Mouse (Mus musculus) kidney, postnatal 10 days (tissue): Measurements from ENCODE around the gene Rbbp8nl.
A peak's percentile ranks its signal among the peaks of the same experiment; 100 is the strongest.

Experiments used
- DNase-seq: peaks from one replicate; pipeline ENCODE4 v3.0.0; 2021; ENCODE audit warnings: mixed read lengths

The Rbbp8nl gene

GRCm38 (mm10) chr2:180256296-180257000 is 33.2 kb downstream of the Rbbp8nl start:
- DNase-seq: no peak

GRCm38 (mm10) chr2:180255701-180256100 is 34.0 kb downstream of the Rbbp8nl start:
- peak; percentile 11 for DNase-seq

- DNase-seq: peak; percentile 7
These were observed 35.1 kb downstream of the Rbbp8nl start for GRCm38 (mm10) chr2:180254436-180255209.

- DNase-seq: peak; percentile 14
These were observed 37.8 kb downstream of the Rbbp8nl start for GRCm38 (mm10) chr2:180251838-180252237.

DNA sequence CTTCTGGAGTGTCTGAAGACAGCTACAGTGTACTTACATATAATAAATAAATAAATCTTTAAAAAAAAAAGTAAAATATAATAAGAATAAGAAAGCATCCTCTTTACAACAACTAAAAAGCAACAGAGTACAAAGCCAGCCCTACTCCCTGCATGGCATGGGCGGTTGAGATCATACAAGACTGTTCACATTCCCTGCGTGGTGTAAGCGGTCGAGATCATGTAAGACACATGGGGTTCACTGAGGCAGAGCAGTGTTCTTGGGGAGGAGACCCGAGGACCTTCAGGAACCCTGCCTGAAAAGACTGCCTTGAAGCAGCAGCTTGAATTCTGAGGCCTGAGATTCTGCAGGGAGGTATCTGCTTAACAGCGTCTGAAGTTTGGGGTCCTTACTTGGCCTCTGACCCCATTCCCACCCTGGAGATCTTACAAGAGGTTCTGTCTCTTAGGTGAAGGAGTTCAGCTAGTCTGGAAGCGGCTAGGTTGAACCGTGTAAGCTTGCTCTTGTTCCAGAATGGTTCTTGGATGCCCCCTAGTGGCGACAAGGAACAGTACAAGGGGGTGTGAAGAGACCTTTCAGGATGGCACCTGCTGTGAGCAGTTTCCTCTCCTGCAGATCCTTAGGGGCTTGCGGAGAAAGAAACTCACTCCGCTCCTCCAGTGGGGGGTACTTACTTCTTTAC is 38.6 kb downstream of the Rbbp8nl start:
- DNase-seq: peak; percentile 88

GRCm38 (mm10) chr2:180248947-180249660 is 40.6 kb downstream of the Rbbp8nl start:
- DNase-seq: peak; percentile 33

DNA sequence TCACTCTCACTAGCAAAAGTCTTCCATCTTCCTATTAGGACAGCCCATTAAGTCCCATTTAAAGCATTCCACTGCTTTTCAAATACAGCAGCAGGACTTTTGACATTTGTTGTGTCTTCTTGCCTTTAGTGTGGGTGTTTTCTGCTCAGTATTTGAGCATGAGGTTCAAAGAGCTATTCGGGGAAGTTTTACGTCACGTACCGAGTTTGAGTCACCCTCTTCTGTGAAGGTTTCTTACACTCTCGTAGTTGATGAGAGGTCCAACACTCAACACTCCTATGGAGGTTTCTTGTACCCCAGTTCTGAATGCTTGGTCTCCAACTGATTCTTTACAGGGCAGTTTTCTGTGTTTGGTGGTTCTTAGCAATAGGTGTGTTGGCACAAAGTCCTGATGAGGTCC is 41.8 kb downstream of the Rbbp8nl start:
- no peak for DNase-seq

DNA sequence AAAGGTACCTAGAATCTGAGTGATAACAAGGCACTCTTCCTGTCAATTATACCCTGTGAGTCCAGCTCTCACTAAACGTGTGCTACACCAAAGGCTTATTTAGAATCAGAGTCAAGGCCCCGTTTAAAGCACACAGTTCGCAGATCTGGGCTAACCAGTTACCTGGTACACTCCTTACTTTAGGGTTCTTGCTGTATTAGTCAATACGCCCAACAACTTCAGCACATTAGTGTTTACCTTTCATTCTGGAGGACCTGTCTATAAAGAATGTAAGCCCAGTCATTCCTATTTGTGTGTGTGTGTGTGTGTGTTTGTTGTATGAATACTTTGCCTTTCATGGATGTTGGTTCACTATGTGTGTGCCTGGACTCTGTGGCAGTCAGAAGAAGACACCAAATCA is 46.6 kb downstream of the Rbbp8nl start:
- DNase-seq: no peak

DNA sequence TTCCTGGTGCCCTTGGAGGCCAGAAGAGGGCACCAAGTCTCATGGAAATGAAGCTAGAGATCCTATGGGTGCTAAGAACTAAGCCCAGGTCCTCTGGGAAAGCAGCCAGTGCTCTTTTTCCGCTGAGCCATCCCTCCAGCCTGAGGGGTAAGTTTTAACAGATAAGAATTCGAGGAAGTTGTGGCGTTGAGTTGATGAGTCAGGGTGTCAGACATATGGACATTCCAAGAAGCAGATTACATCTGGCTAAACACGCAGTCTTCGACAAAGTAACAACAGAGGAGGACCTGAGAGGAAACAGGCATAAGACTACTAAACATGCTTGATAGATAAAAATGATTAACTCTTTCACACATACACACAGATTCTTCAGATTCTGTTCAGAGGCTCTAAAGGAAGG is 51.1 kb downstream of the Rbbp8nl start:
- no peak for DNase-seq

GRCm38 (mm10) chr2:180237601-180238345 is 51.9 kb downstream of the Rbbp8nl start:
- DNase-seq: no peak

- DNase-seq: peak; percentile 27
These were observed 52.7 kb downstream of the Rbbp8nl start for GRCm38 (mm10) chr2:180236930-180237329.

DNA sequence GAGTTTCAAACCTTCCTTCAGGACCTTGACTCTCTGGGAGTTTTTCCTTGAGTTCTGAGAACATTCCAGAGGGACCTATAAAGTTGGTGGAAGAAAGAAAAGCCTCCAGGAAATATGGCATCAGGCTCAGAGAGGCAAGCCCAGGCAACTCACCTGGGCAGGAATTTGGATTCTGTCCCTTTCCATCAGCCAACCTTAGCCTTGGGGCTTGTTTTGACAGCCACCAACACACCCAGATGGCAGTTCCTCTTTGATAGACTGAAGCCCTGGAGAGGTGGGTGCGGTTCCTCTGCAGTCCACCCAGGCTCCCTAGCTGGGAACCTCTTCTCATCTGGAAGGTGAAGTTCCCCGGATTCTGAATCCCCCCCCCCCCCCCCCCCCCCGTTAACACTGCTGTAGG is 53.2 kb downstream of the Rbbp8nl start:
- peak; percentile 11 for DNase-seq

DNA sequence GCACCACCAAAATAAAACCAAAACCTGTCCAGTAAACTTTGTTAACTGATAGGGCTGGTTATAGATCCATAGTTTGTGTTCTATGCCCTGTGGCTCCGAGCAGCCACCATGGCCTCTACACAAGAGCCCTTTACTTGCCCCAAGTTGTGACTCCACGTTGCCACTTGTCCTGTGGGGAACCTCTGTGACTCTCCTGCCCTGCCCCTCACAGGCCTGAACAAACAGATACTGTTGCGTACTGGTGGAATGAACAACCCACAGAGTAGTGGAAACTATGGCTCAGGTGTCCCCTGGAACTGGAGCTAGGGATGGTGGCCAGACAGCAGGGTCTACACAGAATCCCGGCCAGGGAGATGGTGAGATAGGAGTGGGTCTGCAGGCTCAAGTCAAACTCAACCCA is 53.9 kb downstream of the Rbbp8nl start:
- no peak for DNase-seq

DNA sequence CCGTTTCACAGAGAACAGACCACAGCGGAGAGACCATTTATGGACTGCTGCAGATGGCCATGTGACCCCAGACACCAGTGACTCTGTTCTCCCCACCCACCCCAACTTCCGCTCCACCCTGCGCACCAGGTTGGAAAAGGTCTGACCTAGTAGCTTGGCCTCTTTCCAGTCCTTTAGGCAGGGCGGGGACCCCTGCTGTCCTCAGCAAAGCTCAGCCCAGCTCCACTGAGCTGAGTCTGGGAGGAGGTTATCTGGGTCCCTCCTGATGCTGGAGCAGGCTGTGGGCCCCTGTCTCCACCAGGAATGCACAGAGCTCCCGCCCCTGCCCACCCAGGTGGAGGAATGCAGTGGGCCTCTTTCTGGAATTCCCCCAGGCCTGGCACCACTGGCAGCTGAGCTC is 54.7 kb downstream of the Rbbp8nl start:
- DNase-seq: peak; percentile 64

DNA sequence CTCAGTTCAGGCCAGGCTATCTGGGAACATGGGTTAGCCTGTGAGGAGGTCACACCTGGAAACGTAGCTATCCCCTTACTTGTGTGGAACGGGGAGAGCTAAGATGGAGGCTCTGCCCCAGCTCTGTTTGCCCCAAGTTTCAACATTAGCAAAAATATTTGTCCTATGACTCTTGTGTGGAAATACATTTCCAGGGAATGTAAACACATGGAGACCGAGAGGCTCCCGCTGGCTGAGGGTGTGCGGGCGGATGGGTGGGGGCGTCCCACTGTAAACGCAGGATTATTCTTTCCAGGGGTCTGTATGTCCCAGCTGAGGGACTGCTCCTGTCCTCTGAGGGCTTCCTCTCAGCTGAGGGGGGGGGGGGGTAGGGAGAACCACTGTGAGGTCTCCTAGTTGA is 55.3 kb downstream of the Rbbp8nl start:
- no peak for DNase-seq

GRCm38 (mm10) chr2:180233101-180233904 is 56.4 kb downstream of the Rbbp8nl start:
- peak; percentile 13 for DNase-seq

- DNase-seq: peak; percentile 35
These were observed 59.2 kb downstream of the Rbbp8nl start for GRCm38 (mm10) chr2:180230482-180230881.

DNA sequence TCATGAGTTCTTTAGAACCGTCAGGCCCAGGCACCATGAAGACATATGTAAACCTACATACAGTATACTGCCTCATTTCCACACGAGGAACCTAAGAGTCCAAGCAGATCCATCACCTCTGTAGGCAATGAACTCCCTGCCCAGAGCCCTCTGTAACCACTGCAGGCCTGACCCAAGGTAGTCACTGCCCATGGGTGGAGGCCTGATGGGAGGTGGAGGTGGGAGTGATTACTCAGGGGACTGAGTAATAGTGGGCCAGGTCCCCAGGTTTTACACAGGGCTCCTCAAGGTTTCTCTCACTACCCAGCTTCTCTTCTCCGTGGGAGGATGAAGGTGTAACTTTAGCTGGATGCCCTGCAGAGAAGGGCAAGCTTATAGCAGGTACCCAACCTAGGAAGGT is 60.5 kb downstream of the Rbbp8nl start:
- peak; percentile 6 for DNase-seq

DNA sequence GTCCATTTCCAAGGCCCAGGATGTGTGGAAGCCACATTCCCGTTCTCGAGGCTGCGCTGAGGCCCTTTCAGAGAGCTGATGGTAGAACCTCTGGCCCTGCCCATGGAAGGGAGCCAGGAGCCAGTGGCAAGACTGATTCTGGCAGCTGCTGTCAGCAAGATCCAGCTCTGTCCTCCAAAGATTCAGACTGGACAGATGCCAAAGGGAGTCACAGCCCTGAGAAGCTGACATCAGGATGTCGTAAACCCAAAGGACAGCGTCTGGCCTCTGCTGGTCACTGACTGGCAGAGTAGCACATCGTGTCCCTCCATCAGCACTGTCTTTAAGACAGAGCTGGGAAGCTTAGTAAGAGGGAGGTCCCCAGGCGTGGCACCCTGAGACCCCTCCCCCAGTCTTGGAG is 61.1 kb downstream of the Rbbp8nl start:
- DNase-seq: peak; percentile 73

DNA sequence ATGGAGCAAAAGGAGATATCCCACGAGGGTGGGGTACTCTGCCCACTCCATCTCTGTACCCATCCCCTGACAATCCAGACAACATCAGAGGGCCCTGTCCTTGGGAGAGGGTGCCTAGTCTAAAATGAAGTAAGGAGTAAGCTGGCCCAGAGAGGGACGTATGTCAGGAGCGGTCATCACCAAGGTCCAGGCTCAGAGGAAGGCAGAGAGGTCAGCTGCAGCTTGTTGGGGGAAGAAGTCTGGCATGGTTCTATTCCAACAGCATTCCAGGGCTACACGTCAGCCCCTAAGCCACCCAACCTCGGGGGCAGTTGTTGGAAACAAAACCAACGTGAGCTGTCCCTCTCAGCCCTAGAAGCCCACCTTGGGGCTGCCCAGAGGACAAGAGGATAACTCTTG is 61.6 kb downstream of the Rbbp8nl start:
- DNase-seq: peak; percentile 17
